Mouse (Mus musculus) gastrocnemius, postnatal 4 days (tissue): ENCODE measurements at regions not wholly inside any gene's neighbourhood (a gene's known extent, or its start where the extent isn't known, plus 50 kb on each side); places are given as distances from the start of the nearest gene placed in this dataset.

Experiments used
- DNase-seq, 2 experiments: peaks; one replicate each; pipeline ENCODE4 v3.0.0; 2021 to 2022; ENCODE audit warnings: low spot score in 2 of 2, mixed read lengths in 2 of 2

- no peak for DNase-seq
Measured at GRCm38 (mm10) chr2:162735761-162736160, 74.8 kb upstream of the Ptprt start.

DNA sequence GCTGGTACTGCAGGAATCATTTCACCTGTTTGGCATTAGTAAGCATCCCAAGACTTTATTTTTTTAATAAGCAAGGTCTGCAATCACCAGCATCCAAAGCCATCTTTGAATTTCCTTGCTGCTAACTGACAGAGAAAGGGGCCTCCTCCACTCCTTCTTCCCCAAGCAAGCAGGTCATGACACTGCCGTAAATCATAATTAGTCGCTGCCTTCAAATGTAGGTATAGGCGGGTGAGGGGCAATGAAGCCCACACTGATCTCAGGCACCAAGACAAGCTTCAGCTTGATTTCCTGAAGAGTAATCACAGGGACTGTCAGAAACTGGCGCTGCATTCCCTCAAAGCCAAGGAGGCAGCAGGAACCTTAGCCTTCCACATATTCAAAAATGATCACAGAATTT lies 73.3 kb upstream of the Ptprt start:
- DNase-seq, result no peak

- no peak for DNase-seq
Measured at GRCm38 (mm10) chr2:162720016-162720415, 59.1 kb upstream of the Ptprt start.

DNA sequence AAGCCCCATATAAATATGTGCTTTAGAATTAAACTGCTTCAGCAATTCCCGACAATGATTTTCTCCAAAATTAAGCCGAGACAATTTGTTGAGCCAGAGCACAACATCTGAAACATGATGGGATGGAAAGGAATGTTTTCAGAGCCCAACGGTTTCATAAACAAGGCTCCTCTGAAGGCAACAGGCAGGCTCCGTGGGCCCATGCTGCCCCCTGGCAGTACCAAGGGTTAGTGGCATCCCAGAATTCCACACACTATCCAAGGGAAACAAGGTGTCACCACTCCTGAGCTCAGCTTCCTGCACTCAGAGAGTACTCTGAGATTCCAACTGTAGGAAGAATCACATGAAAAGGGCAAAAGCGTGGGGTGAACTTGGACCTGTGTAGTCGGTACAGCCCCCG lies 57.5 kb upstream of the Ptprt start:
- DNase-seq, result no peak

- DNase-seq, result no peak
Measured at GRCm38 (mm10) chr2:162714976-162715375, 54.0 kb upstream of the Ptprt start.

DNA sequence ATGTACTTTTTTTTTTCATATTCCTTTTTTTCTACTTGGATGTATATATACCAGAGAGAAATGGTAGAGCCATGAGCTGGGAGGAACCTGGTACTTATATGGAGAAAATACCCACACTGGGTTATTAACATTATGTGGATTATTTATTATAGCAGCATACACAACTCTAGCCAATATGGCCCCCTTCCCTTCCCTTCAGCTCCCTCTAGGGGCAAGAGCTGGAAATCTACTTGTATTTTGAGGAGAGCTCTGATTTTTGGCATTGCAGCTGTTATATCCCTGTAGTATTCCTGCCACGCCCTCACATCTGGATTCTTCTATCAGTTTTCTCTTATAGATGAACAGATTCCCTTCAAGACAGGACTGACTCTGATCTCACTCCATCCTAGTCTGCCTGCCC lies 52.0 kb upstream of the Ptprt start:
- no peak for DNase-seq

- DNase-seq, result no peak
Measured at GRCm38 (mm10) chr2:162712394-162712793, 51.4 kb upstream of the Ptprt start.
